Mouse (Mus musculus): ENCODE results near the gene Acadm.

Acadm gene

DNA sequence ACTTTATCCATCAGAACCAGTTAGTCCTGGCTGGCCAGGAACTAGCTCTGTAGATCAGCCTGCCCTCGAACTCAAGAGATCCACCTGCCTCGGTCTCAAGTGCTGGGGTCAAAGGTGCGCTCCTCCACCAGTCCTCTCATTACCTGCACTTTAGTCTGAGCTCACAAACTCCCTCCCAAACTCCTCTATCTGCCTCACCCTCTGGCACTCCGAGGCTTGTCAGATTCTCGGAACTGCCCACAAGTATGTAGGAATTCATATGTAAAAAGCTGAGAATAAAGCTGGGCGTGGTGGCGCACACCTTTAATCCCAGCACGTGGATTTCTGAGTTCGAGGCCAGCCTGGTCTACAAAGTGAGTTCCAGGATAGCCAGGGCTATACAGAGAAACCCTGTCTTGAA lies 3.9 kb downstream of the Acadm start:
- no peak for DNase-seq (ENCODE audit: low spot score)

DNA sequence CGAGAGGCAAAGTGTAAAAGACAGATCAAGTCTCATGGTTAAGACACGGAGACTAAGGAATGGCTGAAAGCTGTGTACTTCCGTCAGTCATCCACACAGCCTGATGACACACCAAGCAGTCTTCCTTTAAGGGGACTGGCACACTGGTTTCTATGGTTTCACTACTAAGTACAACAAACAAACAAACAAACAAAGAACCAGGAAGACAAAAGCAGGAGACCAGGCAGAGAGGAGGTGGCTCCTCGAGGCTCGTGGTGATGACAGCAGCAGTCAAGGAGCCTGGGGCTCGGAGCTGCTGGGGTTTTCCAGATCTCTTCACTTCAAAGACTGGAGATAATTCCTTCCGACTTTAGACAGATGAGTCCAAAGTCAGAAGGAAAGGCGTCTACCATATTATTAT lies 4.4 kb downstream of the Acadm start:
- no peak for DNase-seq (ENCODE audit: low spot score)

DNA sequence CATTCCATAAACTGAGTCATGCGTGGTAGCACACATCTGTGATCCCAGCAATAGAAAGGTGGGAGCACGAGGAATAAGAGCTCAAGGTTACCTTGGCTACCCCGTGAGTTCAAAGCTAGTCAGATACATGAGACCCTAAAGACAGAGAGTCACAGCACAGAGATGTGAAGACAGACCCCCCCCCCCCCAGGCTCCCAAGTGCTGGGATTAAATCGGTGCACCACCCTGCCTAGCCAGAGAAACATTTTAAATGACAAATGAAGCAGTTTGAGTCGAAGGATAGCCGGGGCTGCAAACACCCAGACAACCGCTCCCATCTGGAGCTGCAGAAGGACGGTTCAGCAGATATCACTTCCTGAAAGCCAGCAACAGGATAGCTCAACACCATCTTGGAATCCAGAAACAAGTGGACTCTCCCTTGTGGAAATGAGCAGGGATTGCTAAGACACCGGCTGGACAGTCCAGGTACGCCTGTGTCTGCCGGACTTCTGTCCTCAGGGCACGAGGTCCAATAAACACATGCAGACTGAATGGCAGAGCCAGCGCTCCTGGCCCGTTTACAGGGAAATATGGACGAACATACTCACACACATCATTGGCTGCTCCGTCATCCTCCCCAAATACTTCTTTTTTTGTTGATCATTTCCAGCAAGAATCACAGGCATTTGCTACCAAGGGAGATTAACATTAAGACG lies 7.2 kb downstream of the Acadm start:
- no peak for DNase-seq (ENCODE audit: low spot score)

DNA sequence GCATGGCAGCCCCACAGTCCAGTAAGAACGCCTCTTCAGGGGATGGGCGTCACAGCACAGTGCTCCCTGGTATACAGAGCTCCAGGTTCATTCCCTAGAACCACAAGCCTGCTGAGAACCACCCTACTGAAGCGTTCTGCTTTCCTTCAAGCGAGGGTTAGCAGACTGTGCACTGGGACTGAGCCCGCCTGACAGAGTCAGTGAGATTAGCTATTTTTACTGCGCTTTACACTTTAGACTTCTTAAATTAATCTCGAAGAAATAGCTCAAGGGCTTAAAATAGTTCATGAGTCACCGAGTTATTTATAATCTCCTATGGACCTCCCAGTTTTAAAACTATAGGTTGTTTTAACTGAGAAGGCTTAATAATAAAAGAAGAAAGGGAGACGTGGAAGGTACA lies 8.6 kb downstream of the Acadm start:
- DNase-seq (ENCODE audit: low spot score): no peak

DNA sequence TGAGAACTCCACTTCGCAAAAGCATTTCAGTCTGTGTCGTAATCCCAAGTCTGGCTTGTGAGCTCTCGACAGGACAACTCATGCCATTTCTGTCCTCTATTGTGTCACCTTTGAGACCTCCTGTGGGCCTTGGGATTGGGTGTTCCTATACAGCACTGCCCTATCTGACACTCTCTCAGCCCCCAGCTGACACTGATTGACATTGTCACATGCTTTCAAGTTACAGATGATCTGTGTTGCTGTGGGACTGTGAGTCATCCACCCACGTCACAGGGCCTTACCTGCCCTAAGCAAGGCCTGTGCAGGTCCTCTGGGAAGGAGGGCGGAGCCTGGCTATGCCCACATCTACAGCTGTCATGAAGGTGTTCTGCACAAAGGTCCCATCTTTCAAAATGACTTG lies 12.0 kb downstream of the Acadm start:
- no peak for DNase-seq (ENCODE audit: low spot score)

DNA sequence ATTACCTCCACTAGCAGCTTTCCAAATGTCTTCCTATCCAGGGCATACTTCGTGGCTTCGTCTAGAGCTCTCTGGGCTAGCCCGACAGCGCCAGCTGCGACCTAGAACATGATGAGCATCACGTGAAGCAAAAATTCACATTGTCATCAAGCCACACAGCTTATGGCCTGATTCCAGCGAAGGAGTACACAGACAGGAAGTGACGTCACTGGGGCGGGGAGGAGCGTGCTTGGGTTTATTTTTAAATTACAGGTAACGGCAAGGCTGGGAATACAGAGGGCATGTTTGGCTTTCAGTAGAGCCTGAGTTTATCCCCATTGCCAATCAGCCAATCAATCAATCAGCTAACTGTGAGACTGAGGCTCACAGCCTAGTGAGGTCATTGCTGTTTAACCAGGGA lies 14.9 kb downstream of the Acadm start:
- DNase-seq (ENCODE audit: low spot score): no peak

DNA sequence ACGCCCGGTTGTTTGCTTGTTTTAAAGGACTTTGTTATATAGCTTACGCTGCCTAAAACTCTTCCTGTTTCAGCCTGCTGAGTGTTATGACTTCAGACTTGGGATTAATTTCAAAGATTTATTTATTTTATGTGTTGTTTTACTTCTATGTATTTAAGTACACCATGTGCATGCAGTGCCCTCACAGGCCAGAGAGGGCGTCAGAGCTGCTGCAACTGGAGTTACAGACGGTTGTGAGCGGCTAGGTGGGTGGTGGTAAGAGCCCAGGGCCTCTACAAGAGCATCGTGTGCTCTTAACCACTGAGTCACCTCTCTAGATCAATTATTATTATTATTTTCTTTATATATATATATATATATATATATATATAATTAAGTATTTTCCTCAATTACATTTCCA lies 18.1 kb downstream of the Acadm start:
- no peak for DNase-seq (ENCODE audit: low spot score)

DNA sequence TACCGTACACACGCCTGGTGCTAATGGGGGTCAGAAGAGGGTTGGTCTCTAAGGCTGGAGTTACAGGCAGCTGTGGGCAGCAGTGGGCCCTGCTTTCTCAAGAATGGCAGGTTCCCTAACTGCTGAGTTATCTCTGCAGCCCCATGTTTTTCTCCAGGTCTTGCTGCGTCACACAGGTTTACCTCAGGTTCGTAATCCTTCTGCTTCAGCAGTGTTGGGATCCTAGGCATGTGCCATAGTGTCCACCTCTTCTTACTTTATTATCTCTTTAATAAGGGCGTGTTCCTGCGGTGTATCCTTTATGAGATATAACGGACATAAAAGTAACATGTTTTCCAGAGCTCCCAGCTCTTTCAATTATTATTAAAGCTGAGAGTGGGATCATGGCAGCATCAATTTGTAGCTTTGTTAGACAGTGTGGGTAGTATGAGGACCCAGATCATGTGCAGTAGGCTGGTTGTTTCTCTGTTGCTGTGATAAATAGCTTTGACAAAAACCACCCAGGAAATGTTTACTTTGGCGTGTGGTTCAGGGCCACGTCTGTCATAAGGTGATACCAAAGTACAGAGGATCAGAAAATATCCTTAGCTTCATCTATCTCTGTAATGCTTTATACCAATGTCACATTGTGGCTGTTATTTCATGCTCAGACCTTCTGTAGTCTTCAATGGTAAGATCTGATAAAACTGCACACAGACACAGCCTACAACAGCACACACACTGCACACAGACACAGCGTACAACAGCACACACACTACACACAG lies 23.1 kb downstream of the Acadm start:
- no peak for DNase-seq (ENCODE audit: low spot score)

DNA sequence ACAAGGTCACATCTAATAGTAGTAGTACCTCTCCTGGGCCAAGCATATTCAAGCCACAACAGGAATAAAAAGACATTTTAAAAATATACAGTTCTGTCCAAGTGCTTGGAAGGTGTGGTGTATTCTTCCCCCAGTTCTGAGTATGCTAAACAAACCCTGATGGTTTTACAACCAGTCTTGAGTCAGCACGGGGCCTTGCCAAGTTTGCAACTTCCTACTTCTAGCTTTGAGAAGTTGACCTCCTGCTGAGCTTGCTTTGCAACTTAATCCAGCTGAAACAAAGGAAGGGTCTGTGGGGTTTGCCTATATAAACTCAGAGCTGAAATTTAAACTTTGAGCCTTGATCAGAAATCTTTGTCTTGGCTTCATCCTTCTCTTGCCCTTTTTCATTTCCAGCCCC lies 27.2 kb downstream of the Acadm start:
- DNase-seq (ENCODE audit: low spot score): no peak

DNA sequence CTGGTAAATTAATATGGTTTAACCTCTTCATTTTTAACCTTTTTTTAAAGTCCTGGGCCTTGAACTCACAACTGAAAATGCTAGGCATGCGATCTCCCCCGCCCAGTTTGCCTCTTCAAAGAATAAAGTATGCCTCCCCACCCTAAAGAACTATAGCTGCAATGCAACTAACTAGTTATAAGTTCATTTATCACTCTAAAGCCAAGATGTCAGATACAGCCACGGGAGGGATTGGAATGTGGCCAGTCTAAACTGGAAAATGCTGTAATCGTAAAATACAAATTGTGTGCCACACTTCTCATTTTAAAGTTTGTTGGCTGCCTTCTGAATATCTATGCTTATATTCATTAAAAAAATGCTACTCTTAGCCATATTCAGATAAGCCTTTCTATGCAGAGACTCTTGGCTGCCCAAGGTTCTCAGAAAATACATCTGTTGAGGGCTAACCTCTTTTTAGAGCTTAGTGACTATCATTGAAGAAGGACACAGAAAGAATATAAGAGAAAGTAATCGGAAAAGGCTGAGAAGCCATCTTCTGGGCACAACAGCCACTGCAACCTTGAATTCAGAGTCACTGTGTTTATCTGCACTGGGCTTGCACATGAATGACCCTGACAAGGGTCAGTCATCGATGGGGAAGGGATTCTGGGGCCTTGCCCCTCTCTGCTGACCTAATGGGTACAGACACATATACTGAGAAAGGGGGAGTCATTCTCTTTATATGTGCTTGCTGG lies 30.8 kb downstream of the Acadm start:
- DNase-seq (ENCODE audit: low spot score): no peak

DNA sequence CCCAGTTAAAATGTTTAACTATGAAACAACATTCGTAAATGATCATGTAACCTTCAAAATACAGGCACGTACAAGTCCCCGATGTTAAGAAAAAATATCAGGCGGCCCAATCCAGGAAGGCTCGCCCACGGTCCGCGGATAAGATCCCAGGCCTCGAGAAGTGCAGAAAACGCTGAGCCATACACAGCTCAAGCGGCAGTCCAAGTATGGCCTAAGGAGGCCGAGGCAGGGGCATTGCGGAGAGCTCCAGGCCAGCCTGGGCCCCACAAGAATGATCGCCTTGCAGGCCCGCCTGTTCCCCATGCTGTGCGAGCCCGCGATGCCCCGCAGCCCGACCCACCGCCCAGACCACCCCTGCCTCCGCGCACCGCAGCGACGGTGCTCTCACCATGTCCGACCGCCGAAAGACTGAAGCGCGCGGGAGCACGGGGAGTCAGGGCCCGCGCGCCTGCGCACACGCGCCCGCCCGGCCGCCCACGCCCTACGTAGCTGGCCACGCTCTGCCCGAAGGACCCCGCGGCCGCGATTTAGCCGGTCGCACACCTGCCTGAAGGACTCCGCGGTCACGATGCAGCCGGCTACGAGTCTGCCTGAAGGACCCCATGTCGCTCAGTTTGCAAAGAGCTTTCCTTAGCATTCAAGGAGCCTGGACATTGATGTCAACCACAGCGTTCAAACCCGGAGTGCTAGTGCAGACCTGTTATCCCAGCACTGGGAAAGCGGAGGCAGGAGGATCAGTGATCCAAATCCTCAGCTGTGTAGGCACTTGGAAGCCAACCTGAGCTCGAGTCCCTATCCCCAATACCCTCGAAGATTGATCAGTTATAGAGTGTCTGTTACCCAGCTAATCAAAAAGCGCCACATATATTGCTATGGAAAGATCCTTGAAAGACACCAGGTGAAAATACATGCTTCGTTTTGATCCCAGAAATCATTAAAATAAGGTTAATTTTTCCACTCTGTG lies 31.6 kb downstream of the Acadm start, which contains the start of gene Rabggtb:
Gene Rabggtb, minus strand, starts transcription at position 464 of the 964 bp plus-strand sequence.
- DNase-seq (ENCODE audit: low spot score): peak; percentile 94

DNA sequence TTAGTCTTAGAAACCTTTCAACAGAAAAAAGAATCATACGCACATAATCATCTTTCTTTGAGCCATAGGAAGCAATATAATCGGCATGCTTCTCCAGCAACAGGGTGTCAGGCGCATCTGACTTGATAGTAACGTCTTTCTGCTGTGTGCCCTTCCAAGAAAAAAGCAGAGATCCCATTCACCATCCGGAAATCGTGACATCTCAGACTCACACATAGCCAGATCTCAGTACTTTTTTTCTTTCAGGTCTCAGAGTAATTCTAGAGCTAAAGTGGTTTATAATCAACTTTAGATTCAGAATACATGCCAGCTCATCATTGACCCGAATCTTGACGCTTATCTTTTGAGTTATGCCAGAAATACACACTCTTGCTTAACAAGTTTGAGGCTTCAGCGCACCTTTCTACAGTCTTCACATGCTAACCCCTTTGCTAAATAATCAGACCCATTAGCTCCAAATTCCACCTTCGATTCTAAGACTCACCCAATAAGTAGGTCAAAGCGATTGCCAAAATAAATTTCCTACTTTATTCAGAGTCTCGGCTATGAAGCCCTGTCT lies 32.5 kb downstream of the Acadm start:
- DNase-seq (ENCODE audit: low spot score): no peak

DNA sequence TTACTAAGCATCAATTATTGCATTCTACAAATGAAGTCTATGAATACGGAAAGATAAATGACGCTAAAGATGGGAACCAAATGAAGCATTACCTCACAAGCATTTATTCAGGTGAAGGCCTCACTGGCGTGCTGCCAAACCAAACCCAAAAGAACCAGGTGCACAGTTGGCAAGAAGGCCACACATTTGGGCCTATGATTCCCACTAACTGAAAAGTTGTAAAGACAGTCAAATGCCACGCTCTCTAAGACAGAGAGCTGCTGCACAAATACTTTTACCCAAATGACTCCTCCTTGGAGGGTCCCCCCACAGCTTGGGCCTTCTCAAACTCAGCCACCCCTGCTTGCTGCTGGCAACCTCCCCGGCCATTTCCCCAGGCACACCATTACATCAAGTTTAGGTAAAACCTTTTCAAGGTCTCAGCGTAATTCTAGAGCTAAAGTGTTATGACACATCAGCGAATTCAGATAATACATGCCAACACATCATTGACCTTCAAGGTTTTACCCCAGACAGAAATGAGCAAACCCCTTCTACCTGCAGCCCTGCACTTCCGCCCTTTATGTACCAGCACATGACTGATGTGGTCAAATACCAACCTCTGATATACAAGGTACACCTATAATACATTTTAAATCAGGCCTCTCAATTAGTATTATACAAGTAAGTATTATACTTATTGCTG lies 33.1 kb downstream of the Acadm start:
- DNase-seq (ENCODE audit: low spot score): no peak

DNA sequence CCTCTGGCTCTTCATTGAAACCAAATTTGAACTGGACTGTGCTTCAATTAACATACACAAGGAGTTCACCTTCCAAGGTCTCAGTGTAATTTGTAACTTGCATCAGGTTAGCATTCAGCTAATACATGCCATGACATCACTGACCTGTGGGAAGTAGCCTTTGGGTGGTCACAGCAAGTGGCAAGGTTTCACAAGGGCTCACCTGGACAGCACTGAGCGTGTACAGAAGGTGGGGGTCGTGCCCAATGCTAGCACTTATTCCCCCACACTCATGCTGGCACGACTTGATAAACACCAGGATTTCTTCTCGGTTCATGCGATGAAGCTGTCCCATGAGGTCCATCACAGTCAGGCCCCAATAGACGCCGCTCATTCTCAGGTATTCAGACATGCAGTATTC lies 33.9 kb downstream of the Acadm start:
- no peak for DNase-seq (ENCODE audit: low spot score)

DNA sequence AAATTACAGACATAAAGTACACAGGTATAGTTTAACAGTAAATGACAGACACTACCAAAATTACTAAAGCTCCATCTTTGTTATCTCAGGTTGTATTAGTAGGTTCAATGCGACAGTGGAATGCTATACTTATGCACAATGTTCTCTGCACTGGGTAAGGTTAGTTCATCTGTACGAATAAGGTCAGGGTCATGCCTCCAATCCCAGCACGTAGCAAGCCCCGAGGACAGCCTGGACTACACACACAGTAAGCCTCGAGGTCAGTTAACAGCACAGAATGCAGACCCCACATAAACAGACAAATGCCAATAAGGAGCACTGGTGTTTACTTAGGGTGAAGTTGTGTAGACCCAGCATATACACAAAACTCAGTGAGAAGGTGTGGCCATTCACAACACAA lies 35.5 kb downstream of the Acadm start:
- DNase-seq (ENCODE audit: low spot score): no peak

DNA sequence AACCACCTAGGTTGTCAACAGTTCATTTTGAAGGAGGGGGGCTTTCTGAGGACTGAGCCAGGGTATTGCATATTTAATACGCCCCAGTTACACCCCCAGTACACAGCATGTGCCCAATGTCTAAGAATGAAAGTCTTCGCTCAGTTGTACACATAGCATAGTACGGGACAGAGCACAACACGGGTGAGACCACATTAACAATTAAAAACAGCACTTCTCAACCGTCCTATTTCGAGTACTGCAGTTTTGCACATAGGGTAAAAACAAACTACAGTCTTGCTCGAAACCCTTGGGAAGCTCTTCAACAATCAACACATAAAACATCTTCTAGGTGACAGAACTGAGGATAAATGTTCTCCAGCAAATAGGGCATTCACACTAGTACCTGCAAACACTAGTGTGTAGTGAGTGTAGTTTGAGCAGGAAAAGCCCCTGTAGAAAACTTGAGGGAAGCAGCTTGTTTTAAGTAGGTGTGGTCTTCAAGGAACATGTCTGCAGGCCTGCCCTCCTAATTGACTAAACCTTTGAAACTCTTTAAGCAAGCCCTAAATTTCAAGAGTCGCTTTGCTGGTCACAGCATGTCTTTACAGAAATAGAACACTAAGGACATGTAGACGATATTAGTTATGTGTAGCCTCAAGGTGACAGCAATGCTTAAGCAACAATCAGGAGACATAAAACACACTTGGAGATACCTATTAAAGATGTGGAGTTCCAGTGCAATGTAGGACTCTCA lies 38.1 kb downstream of the Acadm start, which contains the start of gene Msh4:
Gene Msh4, minus strand, starts transcription at position 3 of the 736 bp plus-strand sequence.
- DNase-seq (ENCODE audit: low spot score): no peak

DNA sequence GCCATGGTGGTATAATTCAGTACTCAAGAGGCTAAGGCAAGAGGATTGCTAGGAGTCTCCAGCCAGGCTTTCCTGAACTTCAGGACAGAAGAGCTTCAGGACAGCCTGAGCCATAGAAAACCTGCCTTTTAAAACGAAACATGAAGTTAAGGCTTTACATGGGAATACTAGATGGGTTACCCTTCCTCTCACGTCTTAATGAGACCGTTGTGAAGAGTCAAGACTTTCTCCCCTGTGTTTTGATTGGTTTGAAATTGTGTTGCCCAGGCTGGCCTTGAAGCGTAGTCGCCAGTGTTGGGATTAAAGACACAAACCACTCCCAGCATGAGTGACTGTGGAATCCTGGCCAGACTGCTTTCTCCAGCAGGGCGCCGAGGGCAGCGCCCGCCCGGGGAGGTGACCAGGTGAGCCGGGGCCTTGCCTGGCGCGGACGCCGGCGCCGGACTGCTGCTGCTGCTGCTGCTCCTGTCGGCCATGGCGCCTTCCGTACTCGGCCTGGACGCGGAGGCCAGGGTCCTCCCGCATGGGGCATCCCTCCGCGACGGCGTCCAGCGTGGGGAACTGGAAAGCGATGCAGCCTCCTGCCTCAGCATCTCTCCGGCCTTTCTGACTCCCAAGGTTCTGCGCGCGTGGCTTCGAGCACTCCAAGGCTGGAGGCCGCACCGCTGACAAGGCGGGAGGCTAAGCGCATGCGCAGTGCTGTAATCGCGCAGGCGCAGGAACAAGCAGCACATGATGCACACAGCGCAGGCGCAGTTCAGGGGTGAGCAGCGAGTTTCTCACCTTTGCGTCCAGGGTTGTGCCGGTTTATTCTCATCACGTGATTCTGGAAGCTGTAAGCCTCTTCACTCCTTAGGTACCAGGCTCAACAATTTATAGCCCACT lies 38.9 kb downstream of the Acadm start:
- DNase-seq (ENCODE audit: low spot score): peak; percentile 90

DNA sequence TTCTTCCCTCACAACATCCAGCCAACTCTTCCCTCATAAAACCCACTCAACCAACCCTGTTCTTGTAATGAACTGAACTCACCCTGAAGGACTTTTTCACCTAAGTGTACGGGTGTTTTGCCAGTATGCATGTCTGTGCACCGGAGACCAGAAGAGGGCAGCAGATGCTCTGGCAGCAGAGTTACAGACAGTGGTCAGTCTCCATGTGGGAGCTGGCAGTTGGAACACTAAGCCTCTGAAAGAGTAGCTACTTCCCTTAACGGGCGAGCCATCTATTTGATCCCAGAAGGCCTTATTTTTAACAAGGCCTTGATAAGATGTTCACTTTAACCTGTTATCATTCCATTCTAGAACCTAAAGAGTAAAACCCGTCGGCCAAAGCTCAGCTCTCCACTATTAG lies 39.8 kb downstream of the Acadm start:
- DNase-seq (ENCODE audit: low spot score): peak; percentile 33

DNA sequence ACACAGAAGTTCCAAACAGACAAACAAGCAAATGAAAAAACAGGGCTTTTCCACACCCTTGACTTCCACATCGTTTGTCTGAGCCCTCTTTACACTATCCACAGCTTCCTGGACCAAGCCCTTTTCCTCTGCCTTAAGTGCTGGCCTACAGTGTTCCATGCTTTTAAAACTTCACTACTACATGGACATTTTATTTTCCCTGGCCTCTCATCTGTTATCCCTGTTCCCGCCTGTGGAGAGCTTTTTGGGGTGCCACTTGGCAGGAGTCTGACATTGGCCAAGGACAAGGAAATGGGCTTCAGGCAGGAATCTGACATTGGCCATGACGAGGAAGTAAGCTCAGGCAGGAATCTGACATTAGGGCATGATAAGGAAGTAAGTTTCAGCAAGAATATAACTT lies 41.8 kb downstream of the Acadm start:
- no peak for DNase-seq (ENCODE audit: low spot score)
